Mouse (Mus musculus) small intestine, adult 2 months (tissue): ENCODE data around the gene Hist1h3g. TPM values are rescaled to one million over a fixed set of nuclear protein-coding genes. Genes with fewer than 3 reads are reported as not detected.

ENCODE experiments used
- H3K27ac ChIP-seq: fragments of 200-500 bp; 2 replicates; pipeline ENCODE4 v1.5.1; 2012; ENCODE audit warnings: low read depth, low read length, control low read depth, inconsistent platforms; ENCODE audit not compliant: insufficient read depth
- H3K27me3 ChIP-seq: fragments of 200-500 bp; 2 replicates; pipeline ENCODE4 v1.6.1; 2012; ENCODE audit warnings: mild to moderate bottlenecking, moderate library complexity, low read length, inconsistent platforms; ENCODE audit not compliant: control insufficient read depth, insufficient read depth
- H3K36me3 ChIP-seq: fragments of 200-500 bp; 2 replicates; pipeline ENCODE4 v1.6.1; 2012; ENCODE audit warnings: mild to moderate bottlenecking, low read length, control low read depth, inconsistent platforms; ENCODE audit not compliant: control insufficient read depth, insufficient read depth
- H3K4me1 ChIP-seq: fragments of 200-500 bp; 2 replicates; pipeline ENCODE4 v1.6.1; 2012; ENCODE audit warnings: low read length, inconsistent platforms, mixed read lengths; ENCODE audit not compliant: control insufficient read depth, insufficient read depth, insufficient read length
- H3K4me3 ChIP-seq: fragments of 200-500 bp; 2 replicates; pipeline ENCODE4 v1.5.1; 2012; ENCODE audit warnings: low read depth, mild to moderate bottlenecking, control low read depth, inconsistent platforms, low read length, moderate library complexity
- CTCF ChIP-seq: fragments of 200-500 bp; IDR thresholded peaks from 2 replicates; pipeline ENCODE4 v1.5.1; 2012; ENCODE audit warnings: low read depth, mild to moderate bottlenecking, control low read depth, inconsistent platforms, low read length, moderate library complexity, mixed read lengths; ENCODE audit not compliant: insufficient replicate concordance, insufficient read length; ENCODE audit errors: extremely low read depth
- POLR2A ChIP-seq: fragments of 200-500 bp; IDR thresholded peaks from 2 replicates; pipeline ENCODE4 v1.6.1; 2012; ENCODE audit warnings: low read depth, mild to moderate bottlenecking, control low read depth, inconsistent platforms, low read length, moderate library complexity
- WGBS: fragments of 180-500 bp; shearing (Covaris S2); methylation state at CpG from one replicate; pipeline ENCODE4 v1.1.7; 2018; 5-methylcytosine and 5-hydroxymethylcytosine counted together
- polyA plus RNA-seq: library from polyadenylated mRNA; depleted of rRNA; stranded (reverse); fragments of >200 nt; gene quantifications from 2 replicates; pipeline ENCODE4 v1.2.3, GENCODE M21; 2012

The Hist1h3g gene
- polyA plus RNA-seq, 1 experiment, result 65.8 TPM

GRCm38 (mm10) chr13:23515826-23516620 is 19.2 kb upstream of the Hist1h3g start:
- 0 out of 2 replicates have a peak, but pooled peaks cover 2% of the 10 kb centered on the region for H3K4me1 ChIP-seq
- TF ChIP-seq CTCF (no peak), POLR2A (no peak)
- H3K4me3 ChIP-seq, result no peak overlapping the region
- WGBS, result 64% methylated on average over 15 of the region's 15 CpGs
- no peaks in the 10 kb centered on the region for H3K27me3 ChIP-seq
- no peak overlapping the region for H3K27ac ChIP-seq
- H3K36me3 ChIP-seq, result no peaks in the 10 kb centered on the region

GRCm38 (mm10) chr13:23516822-23517602 is 18.2 kb upstream of the Hist1h3g start:
- TF ChIP-seq POLR2A (no peak), CTCF (no peak)
- Histone ChIP-seq H3K36me3 (no peaks in the 10 kb centered on the region), H3K27me3 (no peaks in the 10 kb centered on the region), H3K27ac (peak overlapping the region; percentile 61; the same call in 1 of the 2 replicates), H3K4me1 (0 out of 2 replicates have a peak, but pooled peaks cover 2% of the 10 kb centered on the region), H3K4me3 (peak overlapping the region; percentile 64)
- WGBS, result under 1% methylated on average over 19 of the region's 19 CpGs

GRCm38 (mm10) chr13:23517603-23518294 is 17.5 kb upstream of the Hist1h3g start:
- H3K4me3 ChIP-seq, result peak overlapping the region; percentile 64
- 0 out of 2 replicates have a peak, but pooled peaks cover 2% of the 10 kb centered on the region for H3K4me1 ChIP-seq
- H3K27me3 ChIP-seq, result no peaks in the 10 kb centered on the region
- under 1% methylated on average over 27 of the region's 27 CpGs for WGBS
- TF ChIP-seq CTCF (no peak), POLR2A (no peak)
- no peaks in the 10 kb centered on the region for H3K36me3 ChIP-seq
- H3K27ac ChIP-seq, result peak overlapping the region; percentile 61

DNA sequence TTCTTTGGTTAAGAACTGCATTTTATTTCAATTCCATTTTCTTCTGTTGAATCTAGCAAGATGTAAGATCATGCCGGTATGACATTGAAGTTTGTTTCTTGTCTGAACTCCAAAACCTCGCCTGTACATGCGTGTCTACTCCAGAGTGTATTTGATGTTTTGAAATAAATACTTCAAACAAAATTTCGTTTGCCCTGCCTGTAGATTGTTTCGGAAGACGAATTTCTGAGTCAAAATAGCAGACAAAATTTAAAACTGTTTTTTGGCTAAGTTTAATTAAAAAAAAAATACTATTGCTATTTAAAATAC is 17.0 kb upstream of the Hist1h3g start:
- under 1% methylated on average over 6 of the region's 6 CpGs for WGBS
- TF ChIP-seq POLR2A (no peak), CTCF (no peak)
- Histone ChIP-seq H3K27me3 (no peaks in the 10 kb centered on the region), H3K27ac (no peak overlapping the region; the same call in 1 of the 2 replicates), H3K36me3 (no peaks in the 10 kb centered on the region), H3K4me1 (0 out of 2 replicates have a peak, but pooled peaks cover 2% of the 10 kb centered on the region), H3K4me3 (no peak overlapping the region)

DNA sequence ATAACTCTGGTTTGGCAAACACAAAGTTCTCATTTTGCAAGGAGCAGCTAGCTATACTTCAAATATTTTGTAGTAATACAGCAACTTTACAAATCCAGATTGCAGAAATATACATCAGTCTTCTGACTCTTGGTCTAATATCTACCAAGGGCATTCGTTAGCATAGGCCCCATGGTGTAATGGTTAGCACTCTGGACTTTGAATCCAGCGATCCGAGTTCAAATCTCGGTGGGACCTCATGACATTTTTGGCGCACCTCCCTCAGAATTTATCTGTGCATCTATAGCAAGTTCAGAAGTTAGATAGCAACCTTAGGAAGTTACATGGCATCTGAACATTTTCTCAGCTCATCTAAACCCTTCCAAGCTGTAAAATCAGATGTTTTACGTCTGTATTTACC is 16.3 kb upstream of the Hist1h3g start:
- Histone ChIP-seq H3K4me3 (no peak overlapping the region), H3K27ac (no peak overlapping the region)
- WGBS, result 2% methylated on average over 6 of the region's 6 CpGs

GRCm38 (mm10) chr13:23519416-23519815 is 15.8 kb upstream of the Hist1h3g start:
- H3K36me3 ChIP-seq, result no peaks in the 10 kb centered on the region
- H3K27ac ChIP-seq, result no peak overlapping the region
- H3K4me3 ChIP-seq, result no peak overlapping the region
- 0 out of 2 replicates have a peak, but pooled peaks cover 2% of the 10 kb centered on the region for H3K4me1 ChIP-seq
- TF ChIP-seq POLR2A, result no peak
- TF ChIP-seq CTCF, result no peak
- WGBS, result 1% methylated on average over 10 of the region's 10 CpGs
- H3K27me3 ChIP-seq, result no peaks in the 10 kb centered on the region

More for the DNA sequence above, 16.3 kb upstream of the Hist1h3g start:
- Histone ChIP-seq H3K36me3 (no peaks in the 10 kb centered on the region), H3K4me1 (0 out of 2 replicates have a peak, but pooled peaks cover 2% of the 10 kb centered on the region), H3K27me3 (no peaks in the 10 kb centered on the region)
- TF ChIP-seq POLR2A, result no peak
- no peak for TF ChIP-seq CTCF

DNA sequence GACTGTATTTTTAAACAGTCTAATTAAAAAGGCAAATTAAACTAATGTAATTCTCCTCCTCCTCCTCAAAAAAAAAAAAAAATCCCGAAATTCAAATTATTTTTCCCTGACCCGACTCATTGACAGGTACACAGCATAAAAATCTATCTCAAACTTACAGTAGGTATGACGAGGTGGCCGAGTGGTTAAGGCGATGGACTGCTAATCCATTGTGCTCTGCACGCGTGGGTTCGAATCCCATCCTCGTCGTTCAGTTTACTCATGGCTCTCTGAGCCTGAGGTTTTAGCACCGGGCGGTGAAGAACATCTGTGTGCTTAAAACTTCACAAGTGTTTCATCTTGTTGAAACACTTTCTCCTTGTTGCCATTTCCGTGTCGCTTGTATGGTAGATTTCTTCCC is 13.5 kb upstream of the Hist1h3g start:
- H3K36me3 ChIP-seq, result no peaks in the 10 kb centered on the region
- WGBS, result 1% methylated on average over 14 of the region's 14 CpGs
- H3K27me3 ChIP-seq, result no peaks in the 10 kb centered on the region
- TF ChIP-seq CTCF, result no peak
- TF ChIP-seq POLR2A, result no peak
- H3K4me1 ChIP-seq, result no peaks in the 10 kb centered on the region
- H3K4me3 ChIP-seq, result no peak overlapping the region
- H3K27ac ChIP-seq, result no peak overlapping the region
